Mouse (Mus musculus): Measurements from ENCODE around the gene Tanc1. TPM values are rescaled to one million over a fixed set of nuclear protein-coding genes. Genes with fewer than 3 reads are reported as not detected.

The Tanc1 gene
- polyA plus RNA-seq, 1 experiment, result 0.01 TPM

DNA sequence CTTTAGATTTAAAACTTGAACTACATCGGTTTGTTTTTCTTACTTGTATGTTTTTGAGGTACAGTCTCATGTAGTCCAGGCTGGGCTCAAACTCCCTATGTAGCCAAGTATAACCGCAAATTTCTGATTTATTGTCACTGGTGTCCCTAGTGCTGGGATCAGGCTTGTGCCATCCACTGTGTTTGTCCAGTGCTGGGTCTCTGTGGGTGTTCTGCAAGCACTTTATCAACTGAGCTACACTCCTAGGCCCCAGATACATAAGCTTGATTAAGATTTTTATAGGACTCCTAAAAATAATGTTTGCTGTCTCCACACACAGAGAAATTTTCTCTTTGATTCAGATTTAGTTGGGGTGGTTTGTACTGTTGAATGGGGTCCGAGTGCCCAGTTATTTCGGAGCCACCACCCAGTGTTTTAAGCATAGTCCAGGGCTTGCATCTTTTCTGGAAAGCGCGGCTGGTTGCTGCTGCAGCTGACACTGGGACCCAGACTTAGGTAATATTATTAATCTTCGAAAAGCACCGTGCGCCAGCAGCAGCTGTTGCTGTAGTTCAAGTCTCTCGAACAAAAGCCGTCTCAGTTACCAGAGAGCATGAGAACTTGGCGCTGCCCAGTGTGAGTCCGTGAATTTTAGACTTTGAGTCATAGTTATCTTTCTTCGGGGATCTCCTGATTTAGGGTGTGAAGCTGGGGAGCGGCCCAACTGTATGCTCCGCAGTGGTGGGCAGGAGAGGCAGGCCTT lies 73.2 kb downstream of the Tanc1 start:
- Histone ChIP-seq H3K9me3 (ENCODE audit: control insufficient read depth, low read length) (no peaks in the 10 kb centered on the region), H3K27me3 (ENCODE audit: control insufficient read depth) (no peaks in the 10 kb centered on the region), H3K36me3 (ENCODE audit: control insufficient read depth) (no peaks in the 10 kb centered on the region), H3K4me3 (replicated peaks) (no peak overlapping the region), H3K4me1 (ENCODE audit: control insufficient read depth) (no peaks in the 10 kb centered on the region)
- TF ChIP-seq TAL1 (IDR thresholded peaks at IDR 0.05; ENCODE audit: low read length), result no peak
- no peak for TF ChIP-seq GATA1 (IDR thresholded peaks at IDR 0.05; ENCODE audit: low read length)

DNA sequence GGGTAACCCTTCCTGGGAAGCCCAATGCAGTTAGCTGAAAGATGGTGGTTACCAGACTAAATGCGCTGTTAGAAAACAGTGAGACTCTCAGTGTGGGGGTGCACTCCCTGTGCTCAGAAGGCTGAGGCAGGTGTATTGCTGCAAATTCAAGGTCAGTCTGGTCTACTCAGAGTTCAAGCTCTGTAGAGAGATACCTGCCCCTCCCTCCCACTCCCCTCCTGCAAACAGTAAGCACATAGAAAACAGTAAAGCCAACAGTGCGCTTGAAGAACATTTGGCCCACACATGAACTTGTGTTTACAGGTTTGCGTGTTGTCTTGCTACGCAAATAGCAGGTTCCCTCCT lies 73.7 kb downstream of the Tanc1 start:
- Histone ChIP-seq H3K36me3 (ENCODE audit: control insufficient read depth) (no peaks in the 10 kb centered on the region), H3K9me3 (ENCODE audit: control insufficient read depth, low read length) (no peaks in the 10 kb centered on the region), H3K4me1 (ENCODE audit: control insufficient read depth) (no peaks in the 10 kb centered on the region), H3K4me3 (replicated peaks) (no peak overlapping the region), H3K27me3 (ENCODE audit: control insufficient read depth) (no peaks in the 10 kb centered on the region)
- TF ChIP-seq GATA1 (IDR thresholded peaks at IDR 0.05; ENCODE audit: low read length), result no peak
- TF ChIP-seq TAL1 (IDR thresholded peaks at IDR 0.05; ENCODE audit: low read length), result no peak

DNA sequence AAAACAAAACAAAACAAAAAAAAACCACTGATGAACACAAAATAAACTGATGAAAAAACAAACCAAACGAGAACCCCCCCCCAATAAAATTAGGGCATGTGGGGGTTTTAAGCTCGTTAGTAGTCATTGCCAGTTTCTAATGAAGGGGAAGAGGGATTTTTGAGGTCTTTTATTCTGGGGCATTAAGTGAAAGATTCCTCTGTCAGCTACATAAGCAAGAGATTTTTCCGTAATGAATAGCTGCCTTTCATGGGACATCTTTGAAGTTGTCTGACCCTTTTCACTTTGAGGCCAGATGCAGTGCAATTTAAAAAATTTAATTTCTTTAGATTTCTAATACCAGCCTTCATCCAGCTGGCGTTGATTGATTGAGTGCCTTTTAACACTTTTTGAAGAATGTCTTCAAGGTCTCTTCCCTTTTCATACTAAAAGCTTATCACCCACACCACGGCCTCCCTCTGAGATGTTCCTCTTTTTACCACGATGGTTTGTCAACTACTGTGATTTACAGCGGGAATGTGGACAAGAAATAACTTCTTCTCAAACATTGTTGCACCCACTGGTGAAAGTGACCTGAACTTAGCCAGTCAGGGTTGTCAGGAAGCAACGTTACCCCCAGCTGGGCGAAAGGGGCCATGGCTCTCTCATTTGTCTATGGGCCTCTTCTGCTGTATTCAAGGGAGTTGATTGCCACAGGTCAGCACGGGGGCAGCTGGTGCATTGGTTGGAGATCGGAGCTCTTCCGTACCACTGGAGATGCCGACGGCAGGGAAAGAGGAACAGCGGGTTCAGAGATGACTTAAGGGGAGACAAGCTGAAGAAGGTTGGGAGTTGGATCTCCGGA lies 76.6 kb downstream of the Tanc1 start:
- no peaks in the 10 kb centered on the region for H3K36me3 ChIP-seq (ENCODE audit: control insufficient read depth)
- H3K4me1 ChIP-seq (ENCODE audit: control insufficient read depth), result no peaks in the 10 kb centered on the region
- no peak overlapping the region for H3K4me3 ChIP-seq (replicated peaks)
- H3K27me3 ChIP-seq (ENCODE audit: control insufficient read depth), result no peaks in the 10 kb centered on the region
- no peaks in the 10 kb centered on the region for H3K9me3 ChIP-seq (ENCODE audit: control insufficient read depth, low read length)
- TF ChIP-seq GATA1 (IDR thresholded peaks at IDR 0.05; ENCODE audit: low read length), result no peak
- TF ChIP-seq TAL1 (IDR thresholded peaks at IDR 0.05; ENCODE audit: low read length), result no peak

DNA sequence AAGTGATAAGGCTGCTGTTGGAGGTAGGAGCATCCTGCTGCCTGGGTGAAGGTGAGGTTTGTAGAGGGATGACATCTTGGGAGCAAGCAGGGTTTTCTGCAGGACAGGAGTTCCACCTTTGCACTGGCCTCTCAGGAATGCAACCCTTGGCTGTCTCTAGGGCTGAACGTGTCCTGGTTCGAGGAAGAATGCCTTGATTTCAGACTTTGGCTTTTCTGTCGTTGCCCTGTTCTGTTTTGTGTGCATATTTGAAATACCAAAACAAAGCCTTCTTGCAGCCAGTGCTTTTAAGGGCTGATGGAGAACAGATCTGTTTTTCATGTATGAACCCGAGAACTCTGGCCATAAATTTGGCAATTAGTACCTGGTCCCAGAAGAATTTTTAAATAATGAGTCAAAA lies 79.3 kb downstream of the Tanc1 start:
- TF ChIP-seq TAL1 (IDR thresholded peaks at IDR 0.05; ENCODE audit: low read length), result no peak
- TF ChIP-seq GATA1 (IDR thresholded peaks at IDR 0.05; ENCODE audit: low read length), result no peak
- Histone ChIP-seq H3K27me3 (ENCODE audit: control insufficient read depth) (no peaks in the 10 kb centered on the region), H3K9me3 (ENCODE audit: control insufficient read depth, low read length) (no peaks in the 10 kb centered on the region), H3K4me1 (ENCODE audit: control insufficient read depth) (no peaks in the 10 kb centered on the region), H3K36me3 (ENCODE audit: control insufficient read depth) (no peaks in the 10 kb centered on the region), H3K4me3 (replicated peaks) (no peak overlapping the region)

DNA sequence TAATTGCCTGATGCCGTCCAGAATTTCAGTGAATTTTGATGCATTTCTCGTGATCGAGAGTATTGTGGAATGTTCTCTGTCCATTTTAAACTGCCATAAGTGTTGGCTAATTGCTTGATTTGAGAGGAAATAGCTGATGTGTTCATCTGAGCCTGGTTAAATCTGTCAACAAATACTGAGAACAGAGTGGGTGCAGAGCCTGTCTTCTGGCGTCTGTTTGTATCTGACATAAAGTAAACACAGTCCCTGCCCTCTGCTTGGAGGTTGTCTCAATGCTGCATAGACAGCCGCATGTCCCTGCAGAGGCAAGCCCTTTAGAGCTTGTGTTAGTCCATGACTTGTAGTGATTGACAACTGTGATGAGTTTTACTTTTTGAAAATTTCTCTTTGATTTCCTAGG lies 81.6 kb downstream of the Tanc1 start:
- TF ChIP-seq GATA1 (IDR thresholded peaks at IDR 0.05; ENCODE audit: low read length), result no peak
- no peak for TF ChIP-seq TAL1 (IDR thresholded peaks at IDR 0.05; ENCODE audit: low read length)
- no peaks in the 10 kb centered on the region for H3K27me3 ChIP-seq (ENCODE audit: control insufficient read depth)
- H3K4me3 ChIP-seq (replicated peaks), result no peak overlapping the region
- H3K9me3 ChIP-seq (ENCODE audit: control insufficient read depth, low read length), result no peaks in the 10 kb centered on the region
- H3K4me1 ChIP-seq (ENCODE audit: control insufficient read depth), result peaks cover 4% of the 10 kb centered on the region; the same call in 1 of the 2 replicates
- no peaks in the 10 kb centered on the region for H3K36me3 ChIP-seq (ENCODE audit: control insufficient read depth)

DNA sequence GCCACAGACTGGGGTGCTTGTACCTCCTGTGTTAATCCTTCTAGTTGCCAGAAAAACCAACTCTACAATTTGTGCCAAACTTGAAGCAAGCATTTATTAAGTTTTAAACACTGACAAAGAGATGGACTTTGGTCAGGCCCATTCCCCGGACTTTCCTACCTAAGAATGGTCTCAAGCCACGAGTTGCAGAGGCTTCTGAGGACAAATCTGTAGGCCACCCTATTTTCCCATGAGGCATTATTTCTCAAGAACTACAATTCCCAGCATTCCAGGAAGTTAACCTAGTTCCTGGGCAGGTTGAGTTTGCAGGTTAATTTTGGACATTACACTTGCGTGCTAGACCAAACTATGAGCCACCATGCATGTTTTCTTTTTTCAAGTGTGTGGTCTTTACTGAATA lies 85.3 kb downstream of the Tanc1 start:
- Histone ChIP-seq H3K36me3 (ENCODE audit: control insufficient read depth) (no peaks in the 10 kb centered on the region), H3K4me3 (replicated peaks) (no peak overlapping the region), H3K4me1 (ENCODE audit: control insufficient read depth) (peaks cover 4% of the 10 kb centered on the region; the same call in 1 of the 2 replicates), H3K27me3 (ENCODE audit: control insufficient read depth) (no peaks in the 10 kb centered on the region), H3K9me3 (ENCODE audit: control insufficient read depth, low read length) (no peaks in the 10 kb centered on the region)
- TF ChIP-seq TAL1 (IDR thresholded peaks at IDR 0.05; ENCODE audit: low read length) (no peak), GATA1 (IDR thresholded peaks at IDR 0.05; ENCODE audit: low read length) (no peak)

DNA sequence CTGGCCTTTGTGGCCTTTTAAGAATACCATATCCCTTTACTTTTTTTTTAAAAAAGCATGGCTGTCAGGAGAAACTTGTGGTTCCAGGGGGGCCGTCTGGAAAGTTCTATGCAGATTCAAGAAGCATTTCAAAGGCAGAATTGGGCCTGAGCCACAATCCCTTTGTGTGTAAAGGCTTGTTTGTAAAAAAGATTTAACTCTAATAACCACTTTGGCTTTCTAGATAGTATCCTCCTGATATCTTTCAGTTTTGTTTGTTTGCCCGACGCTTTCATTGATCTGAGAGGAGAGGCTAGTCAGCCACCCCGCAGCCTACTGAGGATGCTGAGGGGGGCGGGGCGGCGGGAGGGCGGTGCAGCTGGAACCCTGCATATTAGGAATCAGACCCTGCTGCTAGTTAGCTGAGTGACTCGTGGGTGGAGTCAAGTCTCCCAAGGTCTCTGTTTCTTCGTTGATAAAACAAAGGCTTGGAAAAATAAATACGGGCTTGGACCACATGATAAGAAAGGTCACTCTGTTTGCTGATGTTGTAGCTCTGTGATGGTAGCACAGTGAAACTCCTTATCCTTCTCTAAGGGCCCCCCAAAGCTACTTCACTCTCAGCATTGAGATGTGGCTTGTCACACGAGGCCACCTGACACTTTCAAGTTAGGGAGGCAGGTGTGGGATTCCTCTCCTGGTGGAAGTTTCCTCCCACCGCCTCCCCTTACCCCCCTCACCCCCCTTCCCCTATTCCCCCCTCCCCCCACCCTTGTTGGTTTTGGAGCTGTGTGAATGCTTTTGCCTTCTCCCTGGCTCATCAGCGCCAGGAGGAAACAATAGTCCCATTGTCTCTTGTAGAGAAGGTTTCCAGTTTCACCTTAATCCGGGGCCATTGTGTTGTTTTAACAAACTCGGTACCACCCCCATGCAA lies 86.1 kb downstream of the Tanc1 start:
- no peaks in the 10 kb centered on the region for H3K9me3 ChIP-seq (ENCODE audit: control insufficient read depth, low read length)
- peaks cover 4% of the 10 kb centered on the region; the same call in 1 of the 2 replicates for H3K4me1 ChIP-seq (ENCODE audit: control insufficient read depth)
- TF ChIP-seq GATA1 (IDR thresholded peaks at IDR 0.05; ENCODE audit: low read length) (no peak), TAL1 (IDR thresholded peaks at IDR 0.05; ENCODE audit: low read length) (no peak)
- H3K4me3 ChIP-seq (replicated peaks), result no peak overlapping the region
- H3K36me3 ChIP-seq (ENCODE audit: control insufficient read depth), result no peaks in the 10 kb centered on the region
- H3K27me3 ChIP-seq (ENCODE audit: control insufficient read depth), result no peaks in the 10 kb centered on the region

DNA sequence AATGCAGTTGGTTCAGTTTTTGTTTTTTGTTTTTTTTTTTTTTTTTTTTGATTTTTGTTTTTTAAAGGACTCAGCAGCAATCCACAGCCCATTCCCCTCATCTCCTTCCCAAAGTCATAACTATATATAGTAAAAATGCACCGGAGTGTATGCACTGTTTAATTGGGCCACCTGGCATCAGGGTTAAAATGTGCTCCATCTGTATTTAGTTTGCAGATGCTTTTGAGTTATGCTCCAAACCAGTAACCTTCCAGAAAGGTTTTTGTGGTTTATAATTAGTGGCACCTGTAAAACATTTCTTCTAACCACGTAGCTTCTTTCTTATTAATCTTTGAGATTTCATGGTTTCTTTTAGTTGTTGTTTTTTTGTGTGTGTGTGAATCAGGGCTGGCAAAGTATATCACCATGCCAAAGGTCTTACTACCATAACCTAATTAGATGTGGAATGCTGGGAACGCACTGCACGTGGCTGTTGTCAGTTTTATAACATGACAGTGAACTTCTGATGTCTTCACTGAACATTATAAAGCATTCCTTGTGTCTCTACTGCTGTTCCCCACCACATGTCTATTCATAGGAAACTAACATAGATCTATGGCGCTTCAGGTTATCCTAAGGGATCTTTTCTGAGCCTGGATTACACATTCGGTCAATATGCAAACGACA lies 86.9 kb downstream of the Tanc1 start:
- H3K9me3 ChIP-seq (ENCODE audit: control insufficient read depth, low read length), result no peaks in the 10 kb centered on the region
- H3K4me1 ChIP-seq (ENCODE audit: control insufficient read depth), result peaks cover 4% of the 10 kb centered on the region; the same call in 1 of the 2 replicates
- no peaks in the 10 kb centered on the region for H3K27me3 ChIP-seq (ENCODE audit: control insufficient read depth)
- H3K4me3 ChIP-seq (replicated peaks), result no peak overlapping the region
- no peaks in the 10 kb centered on the region for H3K36me3 ChIP-seq (ENCODE audit: control insufficient read depth)
- TF ChIP-seq GATA1 (IDR thresholded peaks at IDR 0.05; ENCODE audit: low read length) (no peak), TAL1 (IDR thresholded peaks at IDR 0.05; ENCODE audit: low read length) (no peak)
